Mouse (Mus musculus): ENCODE measurements at regions not wholly inside any gene's neighbourhood (a gene's known extent, or its start where the extent isn't known, plus 50 kb on each side); places are given as distances from the start of the nearest gene placed in this dataset.

DNA sequence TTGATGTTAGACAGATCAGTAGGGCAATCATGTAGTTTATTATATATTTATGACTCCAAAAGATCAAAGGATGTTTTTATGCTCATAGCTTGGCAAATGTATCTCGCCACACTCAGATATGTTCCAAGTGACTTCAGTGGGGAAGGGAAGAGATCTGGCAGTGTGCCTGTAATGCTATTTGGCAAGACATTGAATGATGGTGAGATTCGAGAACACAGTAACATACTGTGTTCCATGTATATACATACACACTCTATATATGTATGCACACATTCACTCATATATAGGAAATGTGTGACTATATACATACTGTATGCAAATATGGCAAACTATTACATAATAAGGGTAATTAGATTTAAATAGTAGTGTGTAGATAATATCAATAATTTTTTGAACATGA, 577.3 kb upstream of the Arrdc4 start:
- H3K27me3 ChIP-seq (ENCODE audit: control insufficient read depth, insufficient read depth, low read length), result no peaks in the 10 kb centered on the region
- H3K36me3 ChIP-seq (ENCODE audit: control insufficient read depth, insufficient read depth, low read length), result no peaks in the 10 kb centered on the region
- H3K27ac ChIP-seq (ENCODE audit: low read depth, low read length), result no peak overlapping the region
- H3K9me3 ChIP-seq (ENCODE audit: control insufficient read depth, low read length), result no peaks in the 10 kb centered on the region
- WGBS, result 87% methylated on average over 2 of the region's 2 CpGs
- DNase-seq (ENCODE audit: low spot score) (no peak), ATAC-seq (ENCODE audit: low FRiP score) (no peak)
- no peak overlapping the region for H3K4me3 ChIP-seq (ENCODE audit: low read depth, low read length)
- H3K9ac ChIP-seq (ENCODE audit: low read depth, low read length), result no peak overlapping the region
- H3K4me1 ChIP-seq (replicated peaks; ENCODE audit: control insufficient read depth, insufficient read depth, low read length), result no peaks in the 10 kb centered on the region
- no peak overlapping the region for H3K4me2 ChIP-seq (replicated peaks; ENCODE audit: low read depth, low read length)

DNA sequence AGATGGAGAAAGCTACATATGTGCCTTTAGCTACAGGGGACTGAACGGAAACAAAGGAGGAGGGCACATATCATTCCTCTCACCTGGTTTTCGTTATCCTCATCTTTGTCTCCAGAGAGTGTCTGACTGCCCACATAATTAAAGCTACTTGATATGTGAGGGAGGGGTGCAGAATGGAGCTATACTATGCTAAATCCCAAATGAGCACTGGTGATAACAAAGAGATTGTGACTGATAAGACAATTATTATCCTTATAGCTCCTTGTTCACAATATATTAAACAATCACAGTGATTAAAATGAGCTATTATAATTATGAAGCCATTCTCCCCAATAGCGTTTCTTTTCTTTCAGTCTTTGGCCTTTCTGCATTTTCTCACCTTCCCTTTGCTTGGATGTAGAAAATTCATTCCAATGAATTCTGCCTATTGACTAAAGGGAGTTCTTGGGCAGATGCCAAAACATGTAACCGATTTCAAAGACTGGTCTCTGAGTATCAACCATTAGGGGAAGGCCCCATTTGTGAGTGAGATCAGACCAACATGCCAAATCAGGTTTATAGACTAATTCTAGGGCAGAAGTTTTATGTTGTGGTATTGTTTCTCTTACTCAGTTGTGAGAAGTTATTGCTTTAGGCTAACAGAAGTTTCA, 528.1 kb upstream of the Arrdc4 start:
- H3K9ac ChIP-seq (ENCODE audit: low read depth, low read length), result no peak overlapping the region
- H3K4me3 ChIP-seq (ENCODE audit: low read depth, low read length), result no peak overlapping the region
- no peak overlapping the region for H3K27ac ChIP-seq (ENCODE audit: low read depth, low read length)
- no peaks in the 10 kb centered on the region for H3K27me3 ChIP-seq (ENCODE audit: control insufficient read depth, insufficient read depth, low read length)
- WGBS, result 67% methylated on average over 4 of the region's 4 CpGs
- H3K36me3 ChIP-seq (ENCODE audit: control insufficient read depth, insufficient read depth, low read length), result no peaks in the 10 kb centered on the region
- H3K9me3 ChIP-seq (ENCODE audit: control insufficient read depth, low read length), result no peaks in the 10 kb centered on the region
- DNase-seq (ENCODE audit: low spot score) (no peak), ATAC-seq (ENCODE audit: low FRiP score) (no peak)
- H3K4me1 ChIP-seq (replicated peaks; ENCODE audit: control insufficient read depth, insufficient read depth, low read length), result no peaks in the 10 kb centered on the region
- H3K4me2 ChIP-seq (replicated peaks; ENCODE audit: low read depth, low read length), result no peak overlapping the region

DNA sequence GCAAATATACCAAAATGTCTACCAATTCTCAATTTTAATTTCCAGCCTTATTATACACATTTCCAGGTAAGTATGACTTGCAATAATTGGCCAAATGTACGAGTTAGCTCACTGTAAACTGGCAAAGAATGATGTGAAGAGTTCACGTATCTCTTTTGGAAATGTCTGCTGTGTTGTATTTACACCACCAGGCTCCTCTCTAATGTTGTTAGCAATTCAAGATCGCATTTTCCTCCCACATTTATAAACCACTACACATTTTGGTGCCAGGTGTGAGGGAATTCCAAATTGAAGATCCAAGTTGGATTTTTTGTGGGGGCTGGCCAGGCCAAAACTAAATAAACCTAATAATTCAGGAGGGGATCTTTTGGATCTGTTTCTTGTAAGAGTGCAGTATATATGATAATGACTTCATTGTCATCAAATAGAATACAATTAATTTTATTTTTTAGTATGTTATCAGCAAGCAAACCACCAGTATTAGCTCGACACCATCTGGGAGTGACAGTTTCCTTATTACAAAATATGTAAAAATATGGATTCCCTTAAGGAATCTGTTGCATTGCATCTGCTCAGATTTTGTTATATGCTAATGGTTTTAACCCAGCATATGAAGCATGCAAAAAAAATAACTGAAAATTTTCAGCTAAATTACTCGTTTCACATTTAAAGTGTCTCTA, 527.5 kb upstream of the Arrdc4 start:
- H3K9ac ChIP-seq (ENCODE audit: low read depth, low read length), result no peak overlapping the region

GRCm38 (mm10) chr7:69273670-69274069, 524.6 kb upstream of the Arrdc4 start:
- WGBS, result 74% methylated on average over 1 of the region's 1 CpGs
- DNase-seq (ENCODE audit: low spot score) (no peak), ATAC-seq (ENCODE audit: low FRiP score) (no peak)

More for the DNA sequence above, 527.5 kb upstream of the Arrdc4 start:
- DNase-seq (ENCODE audit: low spot score) (no peak), ATAC-seq (ENCODE audit: low FRiP score) (no peak)
- H3K36me3 ChIP-seq (ENCODE audit: control insufficient read depth, insufficient read depth, low read length), result no peaks in the 10 kb centered on the region
- 75% methylated on average over 5 of the region's 5 CpGs for WGBS
- H3K4me1 ChIP-seq (replicated peaks; ENCODE audit: control insufficient read depth, insufficient read depth, low read length), result no peaks in the 10 kb centered on the region
- no peak overlapping the region for H3K27ac ChIP-seq (ENCODE audit: low read depth, low read length)
- H3K4me2 ChIP-seq (replicated peaks; ENCODE audit: low read depth, low read length), result no peak overlapping the region
- H3K9me3 ChIP-seq (ENCODE audit: control insufficient read depth, low read length), result no peaks in the 10 kb centered on the region
- no peaks in the 10 kb centered on the region for H3K27me3 ChIP-seq (ENCODE audit: control insufficient read depth, insufficient read depth, low read length)
- no peak overlapping the region for H3K4me3 ChIP-seq (ENCODE audit: low read depth, low read length)

GRCm38 (mm10) chr7:69244519-69244918, 495.5 kb upstream of the Arrdc4 start:
- no peak overlapping the region for H3K4me2 ChIP-seq (replicated peaks; ENCODE audit: low read depth, low read length)
- H3K4me3 ChIP-seq (ENCODE audit: low read depth, low read length), result no peak overlapping the region
- H3K36me3 ChIP-seq (ENCODE audit: control insufficient read depth, insufficient read depth, low read length), result no peaks in the 10 kb centered on the region
- WGBS, result 39% methylated on average over 2 of the region's 2 CpGs
- no peaks in the 10 kb centered on the region for H3K9me3 ChIP-seq (ENCODE audit: control insufficient read depth, low read length)
- no peak for DNase-seq (ENCODE audit: low spot score)
- ATAC-seq (ENCODE audit: low FRiP score), result no peak
- H3K27me3 ChIP-seq (ENCODE audit: control insufficient read depth, insufficient read depth, low read length), result no peaks in the 10 kb centered on the region
- no peak overlapping the region for H3K9ac ChIP-seq (ENCODE audit: low read depth, low read length)
- H3K27ac ChIP-seq (ENCODE audit: low read depth, low read length), result no peak overlapping the region
- no peaks in the 10 kb centered on the region for H3K4me1 ChIP-seq (replicated peaks; ENCODE audit: control insufficient read depth, insufficient read depth, low read length)

More at GRCm38 (mm10) chr7:69273670-69274069, 524.6 kb upstream of the Arrdc4 start:
- H3K27me3 ChIP-seq (ENCODE audit: control insufficient read depth, insufficient read depth, low read length), result no peaks in the 10 kb centered on the region
- no peak overlapping the region for H3K27ac ChIP-seq (ENCODE audit: low read depth, low read length)
- H3K4me1 ChIP-seq (replicated peaks; ENCODE audit: control insufficient read depth, insufficient read depth, low read length), result no peaks in the 10 kb centered on the region
- H3K36me3 ChIP-seq (ENCODE audit: control insufficient read depth, insufficient read depth, low read length), result no peaks in the 10 kb centered on the region
- H3K4me2 ChIP-seq (replicated peaks; ENCODE audit: low read depth, low read length), result no peak overlapping the region
- no peak overlapping the region for H3K9ac ChIP-seq (ENCODE audit: low read depth, low read length)
- no peaks in the 10 kb centered on the region for H3K9me3 ChIP-seq (ENCODE audit: control insufficient read depth, low read length)
- no peak overlapping the region for H3K4me3 ChIP-seq (ENCODE audit: low read depth, low read length)

- Histone ChIP-seq H3K9me3 (ENCODE audit: control insufficient read depth, low read length) (no peaks in the 10 kb centered on the region), H3K4me1 (replicated peaks; ENCODE audit: control insufficient read depth, insufficient read depth, low read length) (no peaks in the 10 kb centered on the region), H3K27ac (ENCODE audit: low read depth, low read length) (no peak overlapping the region), H3K36me3 (ENCODE audit: control insufficient read depth, insufficient read depth, low read length) (no peaks in the 10 kb centered on the region), H3K27me3 (ENCODE audit: control insufficient read depth, insufficient read depth, low read length) (no peaks in the 10 kb centered on the region), H3K9ac (ENCODE audit: low read depth, low read length) (no peak overlapping the region), H3K4me3 (ENCODE audit: low read depth, low read length) (no peak overlapping the region), H3K4me2 (replicated peaks; ENCODE audit: low read depth, low read length) (no peak overlapping the region)
- DNase-seq (ENCODE audit: low spot score) (no peak), ATAC-seq (ENCODE audit: low FRiP score) (no peak)
- 92% methylated on average over 2 of the region's 2 CpGs for WGBS
Measured at GRCm38 (mm10) chr7:69233296-69233695, 484.3 kb upstream of the Arrdc4 start.

GRCm38 (mm10) chr7:69217871-69218270, 468.8 kb upstream of the Arrdc4 start:
- Histone ChIP-seq H3K4me2 (replicated peaks; ENCODE audit: low read depth, low read length) (no peak overlapping the region), H3K4me1 (replicated peaks; ENCODE audit: control insufficient read depth, insufficient read depth, low read length) (no peaks in the 10 kb centered on the region), H3K36me3 (ENCODE audit: control insufficient read depth, insufficient read depth, low read length) (no peaks in the 10 kb centered on the region), H3K27me3 (ENCODE audit: control insufficient read depth, insufficient read depth, low read length) (no peaks in the 10 kb centered on the region), H3K27ac (ENCODE audit: low read depth, low read length) (no peak overlapping the region), H3K4me3 (ENCODE audit: low read depth, low read length) (no peak overlapping the region), H3K9me3 (ENCODE audit: control insufficient read depth, low read length) (no peaks in the 10 kb centered on the region), H3K9ac (ENCODE audit: low read depth, low read length) (no peak overlapping the region)
- peak; percentile 76 for ATAC-seq (ENCODE audit: low FRiP score)
- WGBS, result 42% methylated on average over 6 of the region's 6 CpGs
- DNase-seq (ENCODE audit: low spot score), result peak; percentile 10

Measured in hindbrain, embryonic 11.5 days (tissue).